Mouse (Mus musculus) stomach, postnatal 0 days (tissue): Measurements from ENCODE around the gene Fyn. TPM values are rescaled to one million over a fixed set of nuclear protein-coding genes. Genes with fewer than 3 reads are reported as not detected.

Experiments used
- ATAC-seq: fragments of 200-750 bp; cut with Nextera tagmentation; 2 replicates; pipeline ENCODE4 v1.8.0; 2017; ENCODE audit not compliant: low FRiP score, low TSS enrichment
- DNase-seq: peaks from one replicate; pipeline ENCODE4 v3.0.0-alpha.2; 2016; ENCODE audit warnings: low spot score
- H3K27ac ChIP-seq: fragments of 300-500 bp; sonication (generic); replicated peaks from 2 replicates; pipeline ENCODE4 v1.5.1; 2014; ENCODE audit warnings: mild to moderate bottlenecking, control low read depth
- H3K27me3 ChIP-seq: fragments of 300-500 bp; sonication (generic); 2 replicates; pipeline ENCODE4 v1.6.1; 2014; ENCODE audit warnings: low read length; ENCODE audit not compliant: control insufficient read depth, insufficient read depth
- H3K36me3 ChIP-seq: fragments of 300-500 bp; sonication (generic); 2 replicates; pipeline ENCODE4 v1.6.1; 2014; ENCODE audit warnings: low read length, mixed read lengths; ENCODE audit not compliant: control insufficient read depth, insufficient read depth
- H3K4me1 ChIP-seq: fragments of 300-500 bp; sonication (generic); replicated peaks from 2 replicates; pipeline ENCODE4 v1.6.1; 2014; ENCODE audit warnings: antibody characterized with exemption; ENCODE audit not compliant: control insufficient read depth, insufficient read depth
- H3K4me2 ChIP-seq: fragments of 300-500 bp; sonication (generic); replicated peaks from 2 replicates; pipeline ENCODE4 v1.6.1; 2014; ENCODE audit warnings: low read depth, mild to moderate bottlenecking, control low read depth, moderate library complexity
- H3K4me3 ChIP-seq: fragments of 300-500 bp; sonication (generic); 2 replicates; pipeline ENCODE4 v1.5.1; 2014; ENCODE audit warnings: low read depth, low read length, control low read depth
- H3K9ac ChIP-seq: fragments of 300-500 bp; sonication (generic); 2 replicates; pipeline ENCODE4 v1.6.1; 2014; ENCODE audit warnings: mild to moderate bottlenecking, low read length, control low read depth, mixed read lengths
- H3K9me3 ChIP-seq: fragments of 300-500 bp; sonication (generic); 2 replicates; pipeline ENCODE4 v1.6.1; 2016; ENCODE audit warnings: low read length; ENCODE audit not compliant: control insufficient read depth
- CTCF ChIP-seq: IDR thresholded peaks from 2 replicates; pipeline ENCODE4 v1.5.1; 2016; ENCODE audit warnings: antibody characterized with exemption, low read depth, mild to moderate bottlenecking, moderate library complexity
- EP300 ChIP-seq: optimal IDR thresholded peaks from 2 replicates; pipeline ENCODE3; 2016; ENCODE audit warnings: antibody characterized with exemption
- WGBS: fragments of 180-500 bp; shearing (Covaris S2); extraction: QIAGEN DNeasy Blood & Tissue Kit; methylation state at CpG from one replicate; pipeline ENCODE4 v1.1.7; 2014; 5-methylcytosine and 5-hydroxymethylcytosine counted together
- polyA plus RNA-seq: library from polyadenylated mRNA; unstranded; fragments of >200 nt; fragmentation: Nextera tagmentation; extraction: Ambion mirVana; gene quantifications from 2 replicates; pipeline ENCODE4 v1.2.1, GENCODE M21; 2015

The Fyn gene
- polyA plus RNA-seq, 1 experiment from 2014 or later, result 12.5 TPM

- Histone ChIP-seq H3K9me3 (no peaks in the 10 kb centered on the region), H3K36me3 (no peaks in the 10 kb centered on the region), H3K4me3 (no peak overlapping the region), H3K27ac (no peak overlapping the region), H3K27me3 (no peaks in the 10 kb centered on the region), H3K9ac (no peak overlapping the region), H3K4me1 (no peaks in the 10 kb centered on the region), H3K4me2 (no peak overlapping the region)
- ATAC-seq (no peak), DNase-seq (no peak)
- no peak for TF ChIP-seq CTCF
- no peak for TF ChIP-seq EP300
- 72% methylated on average over 11 of the region's 11 CpGs for WGBS
These were observed 154.4 kb downstream of the Fyn start for GRCm38 (mm10) chr10:39522857-39523614.

GRCm38 (mm10) chr10:39524355-39524754, 155.7 kb downstream of the Fyn start:
- H3K4me3 ChIP-seq, result no peak overlapping the region
- WGBS, result 50% methylated on average over 8 of the region's 8 CpGs
- H3K27me3 ChIP-seq, result no peaks in the 10 kb centered on the region
- no peaks in the 10 kb centered on the region for H3K36me3 ChIP-seq
- no peak overlapping the region for H3K27ac ChIP-seq
- ATAC-seq (no peak), DNase-seq (no peak)
- H3K9ac ChIP-seq, result no peak overlapping the region
- TF ChIP-seq EP300 (no peak), CTCF (no peak)
- no peaks in the 10 kb centered on the region for H3K4me1 ChIP-seq
- no peak overlapping the region for H3K4me2 ChIP-seq
- no peaks in the 10 kb centered on the region for H3K9me3 ChIP-seq

GRCm38 (mm10) chr10:39525431-39525830, 156.8 kb downstream of the Fyn start:
- TF ChIP-seq CTCF (no peak), EP300 (no peak)
- DNase-seq, result no peak
- 87% methylated on average over 13 of the region's 13 CpGs for WGBS
- ATAC-seq, result no peak
- Histone ChIP-seq H3K36me3 (no peaks in the 10 kb centered on the region), H3K9ac (no peak overlapping the region), H3K4me3 (no peak overlapping the region), H3K27ac (no peak overlapping the region), H3K27me3 (no peaks in the 10 kb centered on the region), H3K4me2 (no peak overlapping the region), H3K4me1 (no peaks in the 10 kb centered on the region), H3K9me3 (no peaks in the 10 kb centered on the region)

GRCm38 (mm10) chr10:39527113-39527512, 158.5 kb downstream of the Fyn start:
- Histone ChIP-seq H3K36me3 (no peaks in the 10 kb centered on the region), H3K9me3 (no peaks in the 10 kb centered on the region), H3K4me1 (no peaks in the 10 kb centered on the region), H3K4me3 (no peak overlapping the region), H3K27ac (no peak overlapping the region), H3K4me2 (no peak overlapping the region), H3K9ac (no peak overlapping the region), H3K27me3 (no peaks in the 10 kb centered on the region)
- no peak for TF ChIP-seq EP300
- TF ChIP-seq CTCF, result no peak
- 45% methylated on average over 3 of the region's 5 CpGs for WGBS
- ATAC-seq, result no peak
- DNase-seq, result no peak

- Histone ChIP-seq H3K27ac (no peak overlapping the region), H3K9me3 (no peaks in the 10 kb centered on the region), H3K36me3 (no peaks in the 10 kb centered on the region), H3K4me1 (peaks cover 6% of the 10 kb centered on the region; the same call in 1 of the 2 replicates), H3K4me2 (no peak overlapping the region), H3K4me3 (no peak overlapping the region), H3K27me3 (no peaks in the 10 kb centered on the region), H3K9ac (no peak overlapping the region)
- no peak for TF ChIP-seq EP300
- TF ChIP-seq CTCF, result no peak
- ATAC-seq (no peak), DNase-seq (no peak)
- WGBS, result 83% methylated on average over 14 of the region's 14 CpGs
These were observed 160.5 kb downstream of the Fyn start for GRCm38 (mm10) chr10:39529179-39529578.

GRCm38 (mm10) chr10:39532008-39532740, 163.5 kb downstream of the Fyn start:
- WGBS, result 63% methylated on average over 20 of the region's 20 CpGs
- H3K4me3 ChIP-seq, result no peak overlapping the region
- DNase-seq, result no peak
- H3K27ac ChIP-seq, result peak overlapping the region; percentile 49; the same call in 1 of the 2 replicates
- H3K9me3 ChIP-seq, result no peaks in the 10 kb centered on the region
- no peak overlapping the region for H3K4me2 ChIP-seq
- H3K27me3 ChIP-seq, result no peaks in the 10 kb centered on the region
- no peak overlapping the region for H3K9ac ChIP-seq
- ATAC-seq, result no peak
- H3K36me3 ChIP-seq, result no peaks in the 10 kb centered on the region
- H3K4me1 ChIP-seq, result peaks cover 22% of the 10 kb centered on the region
- TF ChIP-seq EP300 (no peak), CTCF (no peak)
